Mouse (Mus musculus) stomach, embryonic 15.5 days (tissue): ENCODE results near the gene Smim11. TPM values are rescaled to one million over a fixed set of nuclear protein-coding genes. Genes with fewer than 3 reads are reported as not detected.

ENCODE experiments used
- ATAC-seq: fragments of 200-750 bp; cut with Nextera tagmentation; 2 replicates; pipeline ENCODE4 v1.8.0; 2017; ENCODE audit warnings: low read depth, moderate number of reproducible peaks, moderate TSS enrichment; ENCODE audit not compliant: insufficient read depth, low FRiP score
- H3K27ac ChIP-seq: fragments of 300-500 bp; sonication (generic); 2 replicates; pipeline ENCODE4 v1.5.1; 2015; ENCODE audit warnings: mild to moderate bottlenecking, inconsistent platforms
- H3K27me3 ChIP-seq: fragments of 300-500 bp; sonication (generic); replicated peaks from 2 replicates; pipeline ENCODE4 v1.6.1; 2015; ENCODE audit warnings: inconsistent platforms
- H3K36me3 ChIP-seq: fragments of 300-500 bp; sonication (generic); 2 replicates; pipeline ENCODE4 v1.6.1; 2015; ENCODE audit warnings: inconsistent platforms
- H3K4me1 ChIP-seq: fragments of 300-500 bp; sonication (generic); 2 replicates; pipeline ENCODE4 v1.6.1; 2015; ENCODE audit warnings: inconsistent platforms
- H3K4me2 ChIP-seq: fragments of 300-500 bp; sonication (generic); 2 replicates; pipeline ENCODE4 v1.6.1; 2015; ENCODE audit warnings: mild to moderate bottlenecking, inconsistent platforms
- H3K4me3 ChIP-seq: fragments of 300-500 bp; sonication (generic); replicated peaks from 2 replicates; pipeline ENCODE4 v1.5.1; 2015; ENCODE audit warnings: inconsistent platforms
- H3K9ac ChIP-seq: fragments of 300-500 bp; sonication (generic); 2 replicates; pipeline ENCODE4 v1.6.1; 2015; ENCODE audit warnings: inconsistent platforms
- H3K9me3 ChIP-seq: fragments of 300-500 bp; sonication (generic); 2 replicates; pipeline ENCODE4 v1.6.1; 2016; ENCODE audit warnings: inconsistent platforms
- WGBS: fragments of 180-500 bp; shearing (Covaris S2); methylation state at CpG from one replicate; pipeline ENCODE4 v1.1.7; 2015; 5-methylcytosine and 5-hydroxymethylcytosine counted together
- polyA plus RNA-seq: library from polyadenylated mRNA; unstranded; fragments of >200 nt; fragmentation: Nextera tagmentation; extraction: Ambion mirVana; gene quantifications from 2 replicates; pipeline ENCODE4 v1.2.1, GENCODE M21; 2015

Smim11 gene
- polyA plus RNA-seq, 1 experiment from 2014 or later = 136 TPM

DNA sequence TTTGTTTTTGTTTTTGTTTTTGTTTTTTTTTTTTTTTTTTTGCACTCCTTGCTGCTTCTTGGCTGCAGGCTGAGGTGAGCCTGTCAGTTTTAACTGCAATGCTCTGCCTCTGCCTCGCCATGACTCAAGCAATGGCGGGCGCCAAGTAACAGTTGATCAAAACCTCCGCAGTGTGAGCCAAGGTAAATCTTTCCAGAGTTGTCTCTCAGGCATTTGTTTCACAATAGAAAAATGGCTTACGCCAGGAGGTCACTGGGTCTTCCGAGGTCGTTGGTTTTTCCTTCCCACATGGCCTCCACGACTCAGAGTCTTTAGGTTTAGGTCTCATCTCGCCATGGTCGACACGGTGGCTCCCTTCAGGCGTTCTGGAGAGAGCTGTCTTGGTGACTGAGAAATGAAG is 52.2 kb downstream of the Smim11 start:
- no peaks in the 10 kb centered on the region for H3K9me3 ChIP-seq
- WGBS = 88% methylated on average over 12 of the region's 12 CpGs

DNA sequence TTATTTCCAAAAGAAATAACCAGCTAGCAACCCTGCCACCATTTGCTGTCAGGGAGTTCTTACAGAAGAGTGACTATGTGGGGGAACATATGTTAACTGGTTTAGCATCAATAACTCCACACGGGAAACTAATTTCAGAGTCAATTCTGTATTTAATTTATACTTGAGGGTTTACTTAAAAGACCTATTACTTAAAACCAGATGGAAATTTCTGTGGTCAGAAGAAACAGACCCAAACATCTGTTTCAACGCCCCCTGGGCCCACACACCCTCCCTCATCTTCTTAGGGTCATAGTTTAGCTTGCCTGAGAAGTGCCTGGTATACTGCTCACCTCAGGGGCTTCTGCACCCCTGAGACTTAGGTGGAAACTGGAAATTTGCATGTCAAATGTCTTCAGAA is 52.8 kb downstream of the Smim11 start:
- no peaks in the 10 kb centered on the region for H3K27me3 ChIP-seq
- no peak overlapping the region for H3K4me3 ChIP-seq
- 45% methylated on average over 2 of the region's 2 CpGs for WGBS
- peaks cover 4% of the 10 kb centered on the region; the same call in 1 of the 2 replicates for H3K4me1 ChIP-seq
- no peak overlapping the region for H3K9ac ChIP-seq
- H3K9me3 ChIP-seq = no peaks in the 10 kb centered on the region
- H3K4me2 ChIP-seq = no peak overlapping the region
- no peak for ATAC-seq
- no peaks in the 10 kb centered on the region for H3K36me3 ChIP-seq
- no peak overlapping the region for H3K27ac ChIP-seq

More for the DNA sequence above, 52.2 kb downstream of the Smim11 start:
- no peak overlapping the region for H3K9ac ChIP-seq
- H3K27me3 ChIP-seq = no peaks in the 10 kb centered on the region
- no peak overlapping the region for H3K27ac ChIP-seq
- ATAC-seq = no peak
- no peaks in the 10 kb centered on the region for H3K36me3 ChIP-seq
- no peak overlapping the region for H3K4me3 ChIP-seq
- H3K4me1 ChIP-seq = no peaks in the 10 kb centered on the region
- H3K4me2 ChIP-seq = no peak overlapping the region

DNA sequence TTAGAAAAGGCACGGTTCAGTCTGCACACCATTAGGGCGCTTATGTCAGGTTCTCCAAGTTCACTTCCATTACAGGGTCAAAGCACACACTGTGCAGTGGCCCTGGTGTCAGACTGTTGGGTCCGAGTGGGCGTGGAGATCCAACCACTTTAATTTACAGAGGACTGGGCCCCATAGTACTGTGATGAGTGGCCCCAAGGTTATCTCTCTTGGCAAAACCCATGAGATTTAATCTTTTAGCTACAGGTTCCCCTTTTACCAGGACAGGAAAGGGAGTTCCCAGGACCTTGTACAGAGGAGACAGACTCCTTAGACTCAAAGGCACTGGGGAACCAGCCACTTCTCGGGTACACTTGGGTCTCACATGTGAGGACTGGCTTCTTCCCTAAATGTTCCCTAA is 54.3 kb downstream of the Smim11 start:
- ATAC-seq = no peak
- Histone ChIP-seq H3K9ac (no peak overlapping the region), H3K9me3 (no peaks in the 10 kb centered on the region), H3K27ac (no peak overlapping the region), H3K4me2 (no peak overlapping the region), H3K27me3 (no peaks in the 10 kb centered on the region), H3K4me3 (no peak overlapping the region), H3K36me3 (no peaks in the 10 kb centered on the region), H3K4me1 (peaks cover 8% of the 10 kb centered on the region; the same call in 1 of the 2 replicates)
- 66% methylated on average over 5 of the region's 5 CpGs for WGBS

DNA sequence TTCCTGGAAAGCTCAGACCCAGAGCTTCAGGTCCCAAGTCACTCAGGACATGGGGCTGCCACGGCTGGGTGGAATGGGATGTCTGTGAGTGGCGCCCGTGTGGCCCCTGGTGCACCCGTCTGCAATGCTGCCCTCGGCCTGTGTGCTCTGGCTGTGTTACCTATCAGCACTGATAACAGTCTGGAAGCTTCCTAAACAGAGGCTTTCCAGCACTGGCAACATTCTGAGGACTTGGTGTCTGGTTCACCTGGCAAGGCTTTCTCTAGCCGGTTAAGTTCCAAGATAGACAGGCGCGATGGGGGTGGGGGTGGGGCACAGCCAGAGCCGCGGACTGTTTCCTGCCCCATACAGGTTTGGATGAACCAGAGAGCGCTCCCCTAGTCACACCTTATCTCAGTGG is 54.9 kb downstream of the Smim11 start:
- Histone ChIP-seq H3K27me3 (no peaks in the 10 kb centered on the region), H3K36me3 (no peaks in the 10 kb centered on the region), H3K4me1 (peaks cover 8% of the 10 kb centered on the region; the same call in 1 of the 2 replicates), H3K9me3 (no peaks in the 10 kb centered on the region), H3K9ac (no peak overlapping the region), H3K27ac (no peak overlapping the region), H3K4me3 (no peak overlapping the region), H3K4me2 (no peak overlapping the region)
- no peak for ATAC-seq
- 63% methylated on average over 11 of the region's 11 CpGs for WGBS

DNA sequence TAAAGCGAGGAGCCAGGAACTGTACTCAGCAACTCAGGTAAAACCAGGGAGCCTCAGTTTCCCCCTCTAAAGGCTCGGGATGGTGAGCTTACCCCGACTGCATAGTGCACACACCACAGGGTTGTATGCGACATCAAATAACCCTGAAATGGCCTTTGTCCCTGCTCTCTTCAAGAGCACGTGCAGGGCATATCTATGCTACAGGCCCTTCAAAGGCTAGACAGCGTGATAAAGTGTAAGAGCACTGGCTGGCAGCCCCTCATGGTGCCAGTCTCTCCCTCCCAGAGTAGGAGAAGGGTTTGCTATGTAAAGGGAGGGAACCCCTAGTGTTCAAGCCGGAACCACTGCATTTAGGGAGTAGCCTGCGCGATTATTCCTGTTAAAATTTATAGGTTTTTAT is 55.9 kb downstream of the Smim11 start:
- no peaks in the 10 kb centered on the region for H3K27me3 ChIP-seq
- H3K4me2 ChIP-seq = no peak overlapping the region
- no peak for ATAC-seq
- H3K36me3 ChIP-seq = no peaks in the 10 kb centered on the region
- 74% methylated on average over 9 of the region's 9 CpGs for WGBS
- H3K4me3 ChIP-seq = no peak overlapping the region
- no peak overlapping the region for H3K9ac ChIP-seq
- H3K27ac ChIP-seq = no peak overlapping the region
- H3K9me3 ChIP-seq = no peaks in the 10 kb centered on the region
- H3K4me1 ChIP-seq = peaks cover 8% of the 10 kb centered on the region; the same call in 1 of the 2 replicates

DNA sequence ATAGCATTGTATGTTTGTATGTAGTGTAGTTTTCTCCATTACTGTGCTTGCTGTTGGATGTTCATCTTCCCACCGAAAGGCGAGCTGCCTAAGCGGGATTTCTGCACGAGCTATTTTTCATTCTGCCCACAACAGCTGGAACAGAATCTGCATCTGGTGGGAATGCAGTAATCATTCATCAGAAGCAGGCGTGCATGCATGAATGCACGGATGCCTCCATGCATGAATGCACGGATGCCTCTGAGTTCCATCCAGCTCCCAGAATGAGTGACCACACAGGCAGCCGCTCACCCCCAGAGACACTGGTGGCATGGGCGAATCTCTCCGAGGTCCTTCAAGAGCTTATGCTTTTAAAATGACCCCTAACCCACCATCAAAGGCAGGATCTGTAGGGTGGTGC is 56.5 kb downstream of the Smim11 start:
- Histone ChIP-seq H3K36me3 (no peaks in the 10 kb centered on the region), H3K4me2 (no peak overlapping the region), H3K4me1 (peaks cover 8% of the 10 kb centered on the region; the same call in 1 of the 2 replicates), H3K9ac (no peak overlapping the region), H3K27me3 (no peaks in the 10 kb centered on the region), H3K4me3 (no peak overlapping the region), H3K27ac (no peak overlapping the region), H3K9me3 (no peaks in the 10 kb centered on the region)
- no peak for ATAC-seq
- 71% methylated on average over 10 of the region's 10 CpGs for WGBS

DNA sequence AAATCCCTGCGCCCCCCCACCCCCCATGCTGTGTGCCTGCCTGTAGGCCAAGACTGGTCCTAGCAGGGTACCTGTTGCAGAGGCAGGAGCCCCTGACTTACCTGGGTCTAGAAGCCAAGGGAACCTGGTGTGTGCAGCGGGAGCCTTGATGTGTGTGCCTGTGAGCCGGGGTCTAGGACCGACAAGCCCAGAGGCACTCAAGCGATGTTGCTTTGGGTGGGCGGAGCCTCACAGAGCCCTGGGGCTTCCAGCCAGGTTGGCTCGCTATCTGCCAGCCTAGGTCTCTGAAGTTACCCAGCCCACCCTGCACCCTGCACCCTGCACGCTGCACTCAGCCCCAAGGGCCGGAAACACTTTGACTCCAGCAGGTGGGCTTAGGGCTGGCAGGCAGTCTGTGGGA is 57.6 kb downstream of the Smim11 start:
- Histone ChIP-seq H3K9me3 (no peaks in the 10 kb centered on the region), H3K27me3 (no peaks in the 10 kb centered on the region), H3K4me2 (peak overlapping the region; percentile 29; the same call in 1 of the 2 replicates), H3K4me1 (peaks cover 8% of the 10 kb centered on the region; the same call in 1 of the 2 replicates), H3K4me3 (no peak overlapping the region), H3K36me3 (no peaks in the 10 kb centered on the region), H3K9ac (no peak overlapping the region), H3K27ac (no peak overlapping the region)
- 25% methylated on average over 9 of the region's 9 CpGs for WGBS
- no peak for ATAC-seq

DNA sequence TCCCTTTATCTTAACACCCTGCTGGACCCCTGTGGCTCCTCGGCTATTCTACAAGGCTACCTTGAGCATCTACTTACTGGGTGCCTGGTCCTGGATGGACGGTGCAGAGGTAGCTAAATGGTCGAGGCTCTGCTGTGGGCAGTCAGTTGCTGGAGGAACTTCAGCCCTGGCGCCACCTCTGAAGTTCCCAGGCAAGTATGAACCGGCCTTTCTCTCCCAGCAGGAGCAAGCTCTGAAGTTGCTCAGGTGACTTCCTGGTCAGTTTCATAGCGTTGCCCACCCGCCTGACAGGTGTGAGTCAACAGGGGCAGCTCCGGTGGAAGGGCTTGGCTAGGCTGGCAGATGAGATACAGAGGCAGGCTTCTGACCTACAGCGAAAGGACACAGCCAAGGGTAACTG is 58.1 kb downstream of the Smim11 start, which contains the start of gene Kcne1:
Gene Kcne1 (minus strand): TSS at position 240 of the 400 bp plus-strand sequence.
- Histone ChIP-seq H3K27me3 (no peaks in the 10 kb centered on the region), H3K36me3 (no peaks in the 10 kb centered on the region), H3K9ac (no peak within 1 kb of the TSS), H3K27ac (no peak within 1 kb of the TSS), H3K9me3 (no peaks in the 10 kb centered on the region), H3K4me2 (peak within 1 kb of the TSS; percentile 29; the same call in 1 of the 2 replicates), H3K4me1 (peaks cover 8% of the 10 kb centered on the region; the same call in 1 of the 2 replicates), H3K4me3 (no peak within 1 kb of the TSS)
- ATAC-seq = peak; percentile 40; the same call in 1 of the 2 replicates
- WGBS = 39% methylated on average over 9 of the region's 9 CpGs

DNA sequence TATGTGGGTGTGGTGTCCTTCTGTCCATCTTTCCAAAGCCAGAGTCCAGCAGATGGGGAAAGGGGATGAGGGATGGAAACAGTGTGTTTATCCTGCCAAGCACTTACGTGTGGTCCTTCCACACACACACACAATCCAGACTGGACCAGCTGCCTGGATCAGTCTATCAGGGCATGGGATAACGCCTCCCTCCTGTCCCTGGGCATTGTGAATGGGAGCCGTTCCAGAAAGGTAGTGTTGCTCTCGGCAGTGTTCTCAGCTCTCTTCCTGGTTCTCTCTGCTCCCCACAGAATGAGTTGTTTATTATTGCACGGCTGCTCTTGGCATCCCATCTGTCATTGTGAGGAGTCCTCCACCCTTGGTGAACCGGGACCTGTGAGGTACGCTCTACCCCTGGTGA is 59.6 kb downstream of the Smim11 start:
- ATAC-seq = no peak
- 47% methylated on average over 7 of the region's 7 CpGs for WGBS

More for the DNA sequence above, 59.6 kb downstream of the Smim11 start:
- no peak overlapping the region for H3K4me2 ChIP-seq
- H3K27ac ChIP-seq = no peak overlapping the region
- no peak overlapping the region for H3K9ac ChIP-seq
- H3K27me3 ChIP-seq = no peaks in the 10 kb centered on the region
- no peaks in the 10 kb centered on the region for H3K9me3 ChIP-seq
- no peaks in the 10 kb centered on the region for H3K36me3 ChIP-seq
- peaks cover 8% of the 10 kb centered on the region; the same call in 1 of the 2 replicates for H3K4me1 ChIP-seq
- no peak overlapping the region for H3K4me3 ChIP-seq

Other genes starting within 250 kb of the Smim11 start
- gene Mrps6, start 243.0 kb upstream of the Smim11 start, polyA plus RNA-seq = 87.9 and 94.9 TPM in 2 replicates
- gene Gm49711, start 243.0 kb upstream of the Smim11 start, polyA plus RNA-seq = not detected in 2 replicates
- 4.7 and 4.8 TPM in 2 replicates for gene Slc5a3, start 243.0 kb upstream of the Smim11 start, polyA plus RNA-seq
- gene Kcne2, start 8.9 kb upstream of the Smim11 start, polyA plus RNA-seq = 2.5 and 3.0 TPM in 2 replicates
- not detected in 2 replicates for gene Fam243, start 20.2 kb downstream of the Smim11 start, polyA plus RNA-seq
- 0.22 and 0.60 TPM in 2 replicates for gene Kcne1, start 58.2 kb downstream of the Smim11 start, polyA plus RNA-seq
- gene Rcan1, start 169.6 kb downstream of the Smim11 start, polyA plus RNA-seq = 24.5 TPM in 2 replicates
- gene Clic6, start 184.4 kb downstream of the Smim11 start, polyA plus RNA-seq = 38.5 and 43.9 TPM in 2 replicates